Mouse (Mus musculus) hindbrain, embryonic 12.5 days (tissue): Measurements from ENCODE around the gene Fsip2. TPM values are rescaled to one million over a fixed set of nuclear protein-coding genes. Genes with fewer than 3 reads are reported as not detected.

Source experiments
- ATAC-seq: fragments of 200-750 bp; cut with Nextera tagmentation; 2 replicates; pipeline ENCODE4 v1.8.0; 2017; ENCODE audit warnings: moderate TSS enrichment; ENCODE audit not compliant: low FRiP score
- H3K27ac ChIP-seq: fragments of 300-500 bp; sonication (generic); 2 replicates; pipeline ENCODE4 v1.5.1; 2016; ENCODE audit warnings: mild to moderate bottlenecking
- H3K27me3 ChIP-seq: fragments of 300-500 bp; sonication (generic); 2 replicates; pipeline ENCODE4 v1.6.1; 2016; ENCODE audit warnings: mild to moderate bottlenecking
- H3K36me3 ChIP-seq: fragments of 300-500 bp; sonication (generic); 2 replicates; pipeline ENCODE4 v1.6.1; 2016; ENCODE audit warnings: mild to moderate bottlenecking
- H3K4me1 ChIP-seq: fragments of 300-500 bp; sonication (generic); 2 replicates; pipeline ENCODE4 v1.6.1; 2016
- H3K4me2 ChIP-seq: fragments of 300-500 bp; sonication (generic); replicated peaks from 2 replicates; pipeline ENCODE4 v1.6.1; 2016; ENCODE audit warnings: mild to moderate bottlenecking
- H3K4me3 ChIP-seq: fragments of 300-500 bp; sonication (generic); 2 replicates; pipeline ENCODE4 v1.5.1; 2016; ENCODE audit warnings: mild to moderate bottlenecking
- H3K9ac ChIP-seq: fragments of 300-500 bp; sonication (generic); 2 replicates; pipeline ENCODE4 v1.6.1; 2016; ENCODE audit warnings: mild to moderate bottlenecking, moderate library complexity
- H3K9me3 ChIP-seq: fragments of 300-500 bp; sonication (generic); replicated peaks from 2 replicates; pipeline ENCODE4 v1.6.1; 2016; ENCODE audit warnings: mild to moderate bottlenecking
- WGBS: fragments of 180-500 bp; shearing (Covaris S2); methylation state at CpG from one replicate; pipeline ENCODE4 v1.1.7; 2016; 5-methylcytosine and 5-hydroxymethylcytosine counted together
- polyA plus RNA-seq: library from polyadenylated mRNA; unstranded; fragments of >200 nt; fragmentation: Nextera tagmentation; extraction: Ambion mirVana; gene quantifications from 2 replicates; pipeline ENCODE4 v1.2.1, GENCODE M21; 2016

Gene Fsip2
- not detected in 2 replicates for polyA plus RNA-seq

DNA sequence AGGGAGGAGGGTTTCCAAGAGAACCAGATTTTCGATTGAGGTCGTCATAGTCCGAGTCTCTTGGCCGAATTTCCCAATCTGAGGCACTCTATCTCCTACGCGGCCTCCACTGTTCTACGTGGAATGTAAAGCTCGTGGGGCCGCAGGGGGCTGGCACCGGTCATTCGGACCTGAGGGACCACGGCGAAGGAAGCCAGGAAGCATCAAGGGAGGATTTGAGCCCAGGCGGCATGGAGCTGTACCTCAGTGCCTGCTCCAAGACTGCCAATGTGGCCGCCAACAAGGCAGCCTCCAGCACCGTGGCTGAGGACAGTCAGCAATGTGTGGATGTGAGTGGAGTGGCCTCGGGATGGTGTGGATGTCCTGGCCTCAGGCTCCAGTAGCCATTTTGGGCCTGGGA lies at the start of gene Fsip2:
Fsip2 (plus strand) TSS at position 163 of the 400 bp plus-strand sequence.
- H3K27me3 ChIP-seq: no peaks in the 10 kb centered on the region
- no peak within 1 kb of the TSS for H3K4me3 ChIP-seq
- 93% methylated on average over 17 of the region's 17 CpGs for WGBS
- H3K9ac ChIP-seq: no peak within 1 kb of the TSS
- no peaks in the 10 kb centered on the region for H3K4me1 ChIP-seq
- no peaks in the 10 kb centered on the region for H3K9me3 ChIP-seq
- ATAC-seq: no peak
- no peak within 1 kb of the TSS for H3K27ac ChIP-seq
- no peak within 1 kb of the TSS for H3K4me2 ChIP-seq
- no peaks in the 10 kb centered on the region for H3K36me3 ChIP-seq

DNA sequence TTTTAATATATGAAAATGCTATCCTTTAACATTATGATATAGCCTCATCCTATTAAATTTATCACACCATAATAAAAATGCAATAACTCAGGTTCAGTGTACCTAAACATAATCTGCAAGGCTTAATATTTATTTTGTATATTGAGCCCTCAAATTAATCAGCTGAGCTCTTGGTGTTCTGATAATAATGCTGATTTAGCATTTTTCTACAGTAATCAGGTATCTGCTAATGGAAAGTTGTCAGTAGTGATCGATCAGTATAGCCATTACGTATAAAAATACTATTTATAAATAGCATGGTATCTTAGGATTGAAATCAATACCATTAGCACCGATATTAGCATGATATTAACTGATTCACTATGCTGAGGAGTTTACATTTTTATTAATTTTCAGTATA lies 20.0 kb downstream of the Fsip2 start:
- no peak overlapping the region for H3K4me2 ChIP-seq
- no peak overlapping the region for H3K4me3 ChIP-seq
- 87% methylated on average over 3 of the region's 3 CpGs for WGBS
- H3K27ac ChIP-seq: no peak overlapping the region
- H3K36me3 ChIP-seq: no peaks in the 10 kb centered on the region
- H3K9ac ChIP-seq: no peak overlapping the region
- no peak for ATAC-seq
- no peaks in the 10 kb centered on the region for H3K9me3 ChIP-seq
- no peaks in the 10 kb centered on the region for H3K27me3 ChIP-seq
- no peaks in the 10 kb centered on the region for H3K4me1 ChIP-seq

DNA sequence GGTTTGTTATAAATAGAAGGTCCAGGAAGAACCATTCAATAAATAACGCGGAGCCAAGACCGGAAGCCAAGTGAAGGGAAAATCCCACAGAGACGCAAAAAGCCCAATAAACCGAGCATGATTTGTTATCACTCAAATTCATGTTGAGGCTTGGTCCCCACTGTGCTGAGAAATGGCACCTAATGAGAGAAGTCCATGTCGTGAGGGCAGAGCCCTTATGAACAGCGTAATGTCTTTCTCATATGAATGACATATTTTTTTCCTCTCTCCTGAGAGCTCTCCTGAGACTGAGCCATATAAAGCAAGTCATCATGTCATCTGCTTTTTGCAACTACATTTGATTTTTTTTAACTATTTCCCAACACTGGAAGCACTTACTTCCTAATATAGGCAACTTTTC lies 82.4 kb downstream of the Fsip2 start:
- ATAC-seq: no peak
- H3K9me3 ChIP-seq: no peaks in the 10 kb centered on the region
- no peaks in the 10 kb centered on the region for H3K4me1 ChIP-seq
- H3K36me3 ChIP-seq: no peaks in the 10 kb centered on the region
- H3K9ac ChIP-seq: no peak overlapping the region
- H3K4me3 ChIP-seq: no peak overlapping the region
- no peak overlapping the region for H3K4me2 ChIP-seq
- WGBS: 81% methylated on average over 7 of the region's 7 CpGs
- no peaks in the 10 kb centered on the region for H3K27me3 ChIP-seq
- no peak overlapping the region for H3K27ac ChIP-seq

DNA sequence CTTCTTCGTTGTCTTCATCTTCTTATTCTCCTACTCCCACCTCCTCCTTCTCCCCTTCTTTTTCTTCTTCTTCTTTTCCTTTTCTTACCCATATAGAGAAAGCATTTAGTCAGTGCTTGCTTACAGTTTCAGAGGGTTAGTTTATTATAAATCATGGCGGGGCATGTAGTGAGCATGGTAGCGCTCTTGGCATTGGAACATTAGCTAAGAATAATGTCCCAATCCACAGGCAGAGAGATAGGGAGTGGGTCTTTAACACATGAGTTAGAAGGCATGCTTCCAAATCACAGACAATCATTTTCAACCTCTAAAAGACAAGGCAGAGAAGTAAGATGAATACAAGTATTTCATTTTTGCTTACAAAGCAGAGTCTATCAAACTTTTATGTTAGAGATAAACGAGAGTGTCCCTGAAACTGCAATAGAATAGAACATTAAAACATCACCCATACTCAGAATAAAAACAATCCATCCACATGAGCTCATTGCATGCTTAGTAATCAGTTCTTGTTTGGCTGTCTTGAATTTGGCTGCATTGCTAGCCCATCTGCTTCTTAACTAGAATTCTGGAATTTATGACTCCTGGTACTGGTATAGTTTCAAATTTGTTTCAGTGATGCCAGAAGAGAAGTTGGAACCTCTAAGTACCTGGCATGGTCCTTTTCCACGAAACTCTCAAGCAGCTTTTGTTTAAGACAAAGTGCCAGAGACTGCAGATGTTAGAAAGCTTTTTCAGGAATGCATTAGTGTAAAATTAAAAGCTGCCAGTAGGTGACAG lies 109.7 kb downstream of the Fsip2 start:
- WGBS: 81% methylated on average over 5 of the region's 5 CpGs
- Histone ChIP-seq H3K27ac (no peak overlapping the region), H3K4me1 (no peaks in the 10 kb centered on the region), H3K36me3 (no peaks in the 10 kb centered on the region), H3K4me2 (no peak overlapping the region), H3K27me3 (no peaks in the 10 kb centered on the region), H3K4me3 (no peak overlapping the region), H3K9me3 (no peaks in the 10 kb centered on the region), H3K9ac (no peak overlapping the region)
- no peak for ATAC-seq
